Mouse (Mus musculus): ENCODE data around the gene Ttyh2.

The Ttyh2 gene

DNA sequence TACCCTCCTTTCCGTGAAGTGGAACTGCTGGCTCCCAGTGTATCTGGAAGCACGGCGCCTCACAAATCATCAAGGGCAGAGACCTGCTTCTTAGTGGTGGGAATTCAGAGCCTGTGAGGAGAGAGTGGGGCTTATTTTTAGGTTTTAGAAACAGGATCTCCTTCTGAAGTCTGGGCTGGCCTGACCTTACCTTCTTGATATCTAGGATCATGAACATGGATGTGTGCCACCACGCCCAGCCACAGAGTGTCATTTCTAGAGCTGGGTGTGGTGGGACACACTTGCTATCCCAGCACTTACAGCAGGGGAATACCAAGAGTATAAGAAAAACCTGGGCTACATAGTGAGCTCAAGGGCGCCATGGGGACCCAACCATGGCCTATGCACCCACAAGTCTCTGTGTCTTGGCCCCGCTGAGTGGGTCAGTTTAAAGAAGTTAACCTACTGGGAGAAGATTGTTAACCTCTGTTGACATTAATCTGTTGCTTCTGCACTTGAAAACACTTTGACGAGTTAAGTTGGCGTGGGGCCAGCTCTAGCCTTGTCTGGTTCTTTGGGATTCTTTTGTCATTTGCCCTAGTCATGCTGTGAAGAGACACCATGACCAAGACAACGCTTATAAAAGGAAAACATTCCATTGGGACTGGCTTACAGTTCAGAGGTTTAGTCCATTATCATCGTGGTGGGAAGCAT, 7.9 kb downstream of the Ttyh2 start:
- no peak for DNase-seq

DNA sequence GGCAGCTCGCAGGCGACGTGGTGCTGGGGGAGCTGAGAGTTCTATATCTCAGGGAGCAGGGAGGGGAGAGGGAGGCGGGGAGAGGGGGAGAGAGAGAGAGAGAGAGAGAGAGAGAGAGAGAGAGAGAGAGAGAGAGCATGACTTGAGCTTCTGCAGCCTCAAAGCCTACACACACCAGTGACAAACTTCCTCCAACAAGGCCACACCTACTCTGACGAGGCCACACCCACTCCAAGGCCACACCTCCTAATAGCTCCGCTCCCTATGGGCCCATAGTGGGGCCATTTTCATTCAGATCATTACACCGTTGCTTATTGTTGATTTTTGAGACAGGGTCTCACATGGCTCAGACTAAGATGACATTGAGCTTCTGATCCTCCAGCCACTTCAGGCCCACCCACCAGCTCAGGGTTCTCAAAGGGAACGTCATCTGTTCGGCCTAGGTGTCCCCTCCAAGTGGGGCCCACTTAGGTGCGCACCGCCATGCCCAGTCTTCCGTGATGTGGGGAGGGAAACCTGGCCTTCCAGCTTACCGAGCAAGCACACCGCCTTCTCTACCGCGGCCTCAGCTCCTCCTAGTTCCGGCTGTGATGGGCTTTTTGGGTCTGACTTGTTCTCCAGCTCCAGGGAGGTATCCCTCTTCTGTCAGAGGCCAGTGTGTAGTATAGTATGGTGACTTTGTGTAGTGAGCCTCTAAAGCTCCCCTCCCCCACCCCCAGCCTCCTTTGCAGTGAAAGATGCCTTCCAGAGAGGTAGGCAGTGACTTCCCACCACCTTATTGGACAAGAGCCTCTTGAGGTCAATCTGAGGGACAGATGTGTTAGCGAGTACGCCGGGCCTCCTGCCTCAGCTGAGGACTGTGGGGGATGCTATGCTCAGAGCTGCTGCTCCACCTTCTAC, 8.7 kb downstream of the Ttyh2 start:
- DNase-seq, result no peak

DNA sequence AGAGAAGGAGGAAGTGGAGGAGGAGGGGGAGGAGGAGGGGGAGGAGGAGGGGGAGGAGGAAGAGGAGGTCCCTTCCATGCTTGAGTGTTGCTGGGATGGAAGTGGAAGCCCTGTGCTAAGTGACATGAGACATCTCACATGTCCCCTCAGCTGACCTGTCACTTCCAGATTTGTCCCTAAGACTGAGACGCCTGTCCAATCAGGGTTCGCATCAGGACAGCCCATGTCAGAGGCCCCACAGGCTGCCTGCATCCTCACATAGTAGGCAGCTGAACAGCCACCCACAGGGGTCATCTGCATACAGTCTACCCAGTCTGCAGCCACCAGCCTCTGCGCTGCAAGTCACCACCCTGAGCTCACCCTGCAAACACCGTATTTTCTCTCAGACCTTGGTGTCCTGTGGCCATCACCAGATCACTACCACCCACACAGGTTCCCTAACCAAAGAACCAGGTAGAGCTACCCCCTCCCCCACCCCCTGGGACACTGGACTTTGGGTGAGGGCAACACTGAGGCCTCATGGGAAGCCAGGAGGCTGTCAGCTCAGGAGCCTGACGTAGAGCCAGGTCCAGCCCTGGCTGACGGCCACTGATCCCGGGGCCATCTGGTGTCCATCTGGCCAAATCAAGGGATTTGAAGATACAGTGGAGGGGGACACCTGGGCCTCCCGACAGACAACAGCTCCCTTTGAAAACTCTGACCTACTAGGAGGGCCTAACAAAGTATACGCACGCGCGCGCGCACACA, 9.6 kb downstream of the Ttyh2 start:
- DNase-seq, result peak; percentile 66

DNA sequence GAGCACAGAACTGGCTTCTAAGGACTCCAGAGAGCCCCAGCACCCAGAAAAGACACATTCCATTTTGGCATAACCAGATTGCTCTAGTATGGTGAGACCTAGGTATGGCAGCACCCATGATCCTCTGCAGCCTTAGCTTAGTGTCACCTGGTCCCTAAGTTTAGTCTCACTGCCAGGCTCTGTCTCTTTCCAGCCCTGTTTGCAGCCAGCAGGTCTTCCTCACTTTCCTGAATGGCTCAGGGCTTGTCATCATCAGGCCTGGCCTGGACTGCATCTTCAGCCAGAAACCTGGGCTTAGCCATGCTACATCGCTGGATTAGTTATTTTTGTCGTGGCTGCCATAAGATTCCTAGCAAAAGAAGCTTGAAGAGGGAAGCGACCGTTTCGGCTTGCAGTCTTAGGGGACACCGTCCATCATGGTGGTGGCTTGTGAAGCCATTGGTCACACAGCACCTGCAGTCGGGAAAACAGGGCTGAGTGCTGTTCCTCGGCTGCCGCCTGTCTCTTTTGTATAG, 10.4 kb downstream of the Ttyh2 start:
- no peak for DNase-seq

DNA sequence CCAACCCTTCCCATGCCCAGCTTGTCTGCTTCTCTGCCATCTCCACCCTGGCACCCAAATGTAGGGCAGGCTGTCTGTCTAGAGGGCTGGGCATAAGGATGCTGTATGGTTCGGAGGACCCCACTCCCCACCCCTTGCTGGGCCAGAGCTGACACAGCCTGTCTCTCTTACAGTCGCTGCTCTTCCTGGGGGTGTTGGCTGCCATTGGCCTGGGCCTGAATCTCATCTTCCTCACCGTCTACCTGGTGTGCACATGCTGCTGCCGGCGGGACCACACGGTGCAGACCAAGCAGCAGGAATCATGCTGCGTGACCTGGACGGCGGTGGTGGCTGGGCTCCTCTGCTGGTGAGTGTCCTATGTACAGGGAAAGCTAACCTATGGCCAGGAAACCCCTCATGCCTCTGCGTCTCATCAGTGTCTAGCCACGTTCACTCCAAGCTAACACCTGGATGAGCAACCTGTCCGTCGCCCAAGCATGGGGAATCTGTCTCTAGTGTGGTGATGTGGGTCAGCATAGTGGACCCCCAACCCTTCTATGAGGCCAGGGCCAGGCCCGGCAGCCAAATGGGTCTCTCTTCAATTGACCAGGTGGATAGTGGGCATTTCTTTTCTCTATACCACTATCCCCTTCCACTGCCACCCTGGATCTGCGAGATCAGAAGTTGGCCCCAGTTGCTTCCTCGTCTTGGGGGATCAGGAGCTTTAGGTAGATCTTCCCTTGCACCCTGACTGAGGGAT, 11.2 kb downstream of the Ttyh2 start:
- no peak for DNase-seq

DNA sequence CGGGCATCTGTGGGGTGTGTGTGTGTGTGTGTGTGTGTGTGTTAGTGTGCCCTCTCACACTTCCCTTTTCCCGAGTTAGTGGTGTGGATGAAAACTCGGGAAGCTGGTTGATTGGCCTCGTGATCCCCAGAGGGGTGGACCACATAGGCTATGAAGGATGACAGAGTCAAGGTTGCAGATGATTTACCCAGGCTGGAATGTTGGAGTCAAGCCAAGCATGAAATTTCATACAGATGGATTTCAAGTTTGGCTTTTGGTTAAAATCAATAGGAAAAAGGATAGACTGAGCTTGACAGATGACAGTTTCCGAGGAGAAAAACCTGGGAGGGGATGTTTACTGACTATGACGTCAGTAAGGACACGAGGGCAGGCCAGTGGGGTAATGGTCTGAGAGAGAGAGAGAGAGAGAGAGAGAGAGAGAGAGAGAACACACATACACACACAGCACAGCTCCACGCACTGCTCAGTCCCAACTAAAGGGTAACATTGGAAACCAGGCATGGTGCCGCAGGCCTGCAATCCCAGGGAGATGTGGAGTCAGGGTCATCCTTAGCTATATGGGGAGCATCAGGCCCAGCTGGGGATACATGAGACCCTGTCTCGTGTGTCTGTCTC, 12.4 kb downstream of the Ttyh2 start:
- peak; percentile 42 for DNase-seq

DNA sequence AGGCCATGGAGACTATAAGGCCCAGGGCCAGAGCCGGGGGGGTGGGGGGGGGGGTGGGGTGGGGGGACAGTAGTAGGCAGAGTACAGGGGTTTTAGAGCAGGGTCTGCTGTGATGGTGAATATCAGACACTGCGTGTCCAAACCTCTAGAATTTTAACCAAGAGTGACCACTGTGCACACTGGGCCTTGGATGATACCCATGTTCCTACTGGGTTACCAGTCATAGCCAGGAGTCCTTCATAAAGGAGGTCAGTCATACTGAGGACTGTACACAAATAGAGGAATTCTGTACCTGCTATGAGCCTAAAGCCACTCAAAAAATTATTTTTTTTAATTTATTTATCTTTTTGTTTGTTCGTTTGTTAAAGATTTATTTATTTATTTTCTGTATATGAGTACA, 13.5 kb downstream of the Ttyh2 start:
- no peak for DNase-seq

DNA sequence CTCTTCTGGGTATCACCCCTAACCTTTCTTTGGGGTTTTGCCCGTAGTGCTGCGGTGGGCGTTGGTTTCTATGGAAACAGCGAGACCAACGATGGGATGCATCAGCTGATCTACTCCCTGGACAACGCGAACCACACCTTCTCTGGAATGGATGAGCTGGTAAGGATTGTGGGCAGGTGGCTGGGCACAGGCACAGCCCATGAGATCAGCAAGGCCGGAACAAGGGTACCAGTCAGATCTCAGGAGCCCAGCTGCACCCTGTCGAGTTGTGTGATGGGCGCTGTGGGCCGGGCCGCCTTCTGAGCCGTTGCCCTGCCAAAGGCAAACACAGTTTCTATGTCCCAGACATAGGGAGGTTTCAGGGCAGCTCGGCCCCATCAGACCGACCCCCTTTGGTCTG, 15.0 kb downstream of the Ttyh2 start:
- no peak for DNase-seq

DNA sequence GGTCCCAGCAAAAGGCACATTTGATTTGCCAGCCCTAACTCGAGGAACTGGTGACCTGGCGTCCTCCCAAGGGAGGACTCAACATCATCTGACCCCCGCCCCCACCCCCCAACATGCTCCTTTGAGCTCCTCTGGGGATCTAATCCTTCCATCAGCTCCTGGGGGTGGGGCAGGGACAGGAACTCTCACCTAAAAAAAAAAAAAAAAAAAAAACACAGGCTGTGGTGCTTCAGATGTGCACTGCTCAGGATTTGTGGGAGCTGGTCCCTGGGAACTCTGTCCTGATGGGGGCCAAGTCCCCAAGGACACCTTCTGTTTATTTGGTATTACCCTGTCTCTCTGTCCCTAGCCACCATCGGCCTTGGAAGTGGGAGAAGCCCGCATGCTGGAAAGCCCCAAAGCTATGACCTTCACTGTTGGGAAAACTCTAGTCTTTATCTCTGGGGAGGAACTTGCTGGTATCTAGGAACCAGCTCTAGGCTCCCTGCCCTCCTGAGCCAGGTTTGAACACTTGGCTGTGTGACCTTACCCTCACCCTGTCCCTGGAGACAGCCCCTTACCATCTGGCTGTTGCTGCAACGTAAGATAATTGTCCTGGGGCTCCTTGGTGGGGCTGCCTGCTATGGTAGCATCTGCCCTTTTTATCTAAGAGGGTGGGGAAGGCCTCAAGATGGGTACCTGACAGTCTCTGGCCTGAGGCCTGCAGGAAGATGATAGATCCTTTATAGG, 16.4 kb downstream of the Ttyh2 start:
- DNase-seq, result no peak

DNA sequence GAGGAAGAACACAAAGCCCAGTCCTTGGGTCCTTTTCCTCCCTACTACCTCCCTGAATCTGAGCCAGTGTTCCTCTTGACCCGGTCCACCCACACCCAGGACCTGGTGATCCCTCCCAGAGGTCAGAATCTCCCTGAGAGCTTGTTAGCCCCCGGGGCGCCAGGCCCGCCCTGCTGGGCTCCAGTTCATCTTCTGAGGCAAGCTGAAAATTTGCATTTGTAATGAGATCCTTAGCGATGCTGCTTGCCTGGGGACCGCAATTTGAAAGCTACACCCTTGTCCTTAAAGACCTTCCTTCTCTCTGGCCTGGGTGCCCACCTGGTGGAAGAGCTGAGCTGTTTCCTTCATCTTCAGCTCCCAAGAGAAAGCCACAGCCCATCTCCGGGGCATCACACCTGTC, 17.4 kb downstream of the Ttyh2 start:
- DNase-seq, result no peak

DNA sequence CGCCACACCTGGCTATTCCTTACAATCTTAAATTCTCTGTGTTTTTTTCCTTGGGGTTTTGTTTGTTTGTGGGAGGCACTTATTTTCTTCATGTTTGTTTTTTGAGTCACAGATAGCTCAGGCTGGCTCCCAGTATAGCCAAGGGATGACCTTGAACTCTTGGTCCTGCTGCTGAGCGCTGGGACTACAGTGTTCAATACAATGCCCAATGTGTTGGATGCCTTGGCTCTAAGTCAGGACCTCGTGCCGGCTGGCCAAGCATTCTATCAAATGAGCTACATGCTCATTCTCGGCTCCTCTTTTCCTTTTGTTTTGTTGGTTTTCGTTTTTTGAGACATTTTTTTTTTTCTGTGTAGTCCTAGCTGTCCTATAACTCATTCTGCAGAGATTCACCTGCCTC, 18.2 kb downstream of the Ttyh2 start:
- DNase-seq, result no peak

DNA sequence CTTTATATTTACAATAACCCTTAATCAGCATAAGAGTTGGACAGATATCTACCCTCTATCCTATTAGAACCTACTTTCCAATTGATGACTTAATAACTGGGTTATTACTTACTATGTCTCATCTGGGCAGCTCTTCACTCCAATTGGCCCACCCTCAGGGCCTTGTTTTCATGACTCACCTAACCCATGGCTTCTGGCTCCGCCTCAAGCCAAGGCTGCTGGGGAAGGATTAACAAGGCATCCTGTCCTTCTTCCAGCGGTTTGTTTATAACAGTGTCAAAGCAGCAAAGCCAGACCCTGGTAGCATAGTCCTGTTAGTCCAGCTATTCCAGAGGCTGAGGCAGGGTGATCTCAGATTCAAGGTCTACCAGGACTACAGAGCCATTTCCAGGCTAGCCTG, 19.2 kb downstream of the Ttyh2 start:
- DNase-seq, result no peak

DNA sequence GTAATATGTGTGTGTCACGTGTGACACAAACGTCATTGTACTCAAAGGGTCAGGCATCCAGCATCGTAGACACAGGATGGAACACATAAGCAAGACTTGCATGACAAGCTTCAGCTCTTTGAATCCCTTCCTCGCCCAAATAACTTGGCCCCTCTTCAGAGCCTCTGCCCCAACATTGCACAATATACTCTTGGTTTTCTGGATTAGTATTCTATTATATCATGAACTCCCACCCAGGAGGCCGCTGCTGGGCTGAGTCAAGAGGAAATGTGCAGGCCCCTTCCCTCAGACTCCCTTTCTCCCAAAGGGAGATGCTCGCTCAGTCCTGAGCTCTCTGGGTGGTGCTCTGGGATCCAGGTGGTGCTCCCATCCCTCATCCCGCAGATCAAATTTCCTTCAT, 23.3 kb downstream of the Ttyh2 start:
- DNase-seq, result no peak

DNA sequence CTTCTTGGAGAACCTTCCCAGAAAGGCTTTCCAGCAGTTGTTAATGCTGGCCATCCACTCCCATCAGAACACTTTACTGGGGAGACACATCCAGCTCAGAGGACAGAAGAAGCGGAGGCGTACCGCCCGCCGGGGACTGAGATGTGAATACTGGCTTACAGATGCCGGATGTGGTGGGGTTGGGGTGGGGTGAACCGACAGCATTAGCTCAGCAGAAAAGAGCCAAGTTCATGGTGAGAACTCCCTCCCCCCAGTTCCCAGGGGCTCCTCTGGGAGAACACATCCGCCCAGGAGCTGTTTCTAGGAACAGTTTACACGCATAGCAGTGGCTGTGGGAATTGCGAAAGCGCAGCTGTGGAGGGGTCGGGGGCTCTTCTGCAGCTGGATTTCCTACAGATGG, 24.3 kb downstream of the Ttyh2 start:
- peak; percentile 83 for DNase-seq

DNA sequence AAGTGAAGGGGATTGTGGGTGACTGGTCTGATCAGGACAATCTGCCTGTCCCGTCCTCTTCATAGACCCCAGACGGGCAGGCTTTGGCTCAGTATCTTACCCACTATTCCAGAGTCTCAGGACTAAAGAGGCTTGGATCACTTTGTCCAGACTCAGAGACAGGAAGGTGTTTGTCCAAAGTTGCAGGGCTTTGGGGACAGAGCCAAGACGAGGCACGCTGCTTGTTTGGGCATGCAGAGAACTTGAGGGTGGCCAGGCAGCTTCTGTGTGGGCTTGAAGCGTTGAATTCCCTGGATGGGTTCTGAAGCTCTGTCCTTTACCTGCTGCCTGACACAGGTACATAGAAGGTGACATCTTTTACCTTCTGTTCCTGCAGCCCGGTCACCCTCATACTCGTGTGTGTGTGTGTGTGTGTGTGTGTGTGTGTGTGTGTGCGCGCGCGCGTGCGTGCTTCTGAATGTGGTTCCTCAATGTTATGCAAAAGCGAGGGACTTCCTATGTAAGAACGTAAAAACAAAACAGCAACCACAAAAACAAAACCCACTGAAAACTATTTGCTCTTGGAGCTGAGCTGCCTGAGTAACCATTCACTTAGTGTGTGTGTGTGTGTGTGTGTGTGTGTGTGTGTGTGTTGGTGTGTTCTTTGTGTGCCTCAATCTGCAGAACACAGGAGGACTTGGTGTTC, 27.2 kb downstream of the Ttyh2 start:
- DNase-seq, result no peak

DNA sequence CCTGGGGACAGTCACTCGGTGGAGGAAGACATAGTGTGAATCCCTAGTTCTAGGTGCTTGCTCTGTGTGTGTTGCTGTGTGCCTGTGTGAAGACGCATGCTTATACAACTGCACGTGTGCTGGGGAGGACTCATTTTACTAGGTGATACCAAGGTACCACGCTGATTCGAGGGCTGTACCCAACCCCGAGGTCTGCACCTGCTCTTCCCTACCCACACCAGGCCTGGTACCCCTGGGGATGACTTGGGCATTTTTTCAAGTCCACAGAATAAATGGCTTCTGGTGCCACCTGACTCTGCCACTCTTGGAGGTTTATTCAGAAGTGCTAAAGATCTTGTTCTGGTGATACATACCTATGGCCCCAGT, 27.7 kb downstream of the Ttyh2 start:
- DNase-seq, result no peak

DNA sequence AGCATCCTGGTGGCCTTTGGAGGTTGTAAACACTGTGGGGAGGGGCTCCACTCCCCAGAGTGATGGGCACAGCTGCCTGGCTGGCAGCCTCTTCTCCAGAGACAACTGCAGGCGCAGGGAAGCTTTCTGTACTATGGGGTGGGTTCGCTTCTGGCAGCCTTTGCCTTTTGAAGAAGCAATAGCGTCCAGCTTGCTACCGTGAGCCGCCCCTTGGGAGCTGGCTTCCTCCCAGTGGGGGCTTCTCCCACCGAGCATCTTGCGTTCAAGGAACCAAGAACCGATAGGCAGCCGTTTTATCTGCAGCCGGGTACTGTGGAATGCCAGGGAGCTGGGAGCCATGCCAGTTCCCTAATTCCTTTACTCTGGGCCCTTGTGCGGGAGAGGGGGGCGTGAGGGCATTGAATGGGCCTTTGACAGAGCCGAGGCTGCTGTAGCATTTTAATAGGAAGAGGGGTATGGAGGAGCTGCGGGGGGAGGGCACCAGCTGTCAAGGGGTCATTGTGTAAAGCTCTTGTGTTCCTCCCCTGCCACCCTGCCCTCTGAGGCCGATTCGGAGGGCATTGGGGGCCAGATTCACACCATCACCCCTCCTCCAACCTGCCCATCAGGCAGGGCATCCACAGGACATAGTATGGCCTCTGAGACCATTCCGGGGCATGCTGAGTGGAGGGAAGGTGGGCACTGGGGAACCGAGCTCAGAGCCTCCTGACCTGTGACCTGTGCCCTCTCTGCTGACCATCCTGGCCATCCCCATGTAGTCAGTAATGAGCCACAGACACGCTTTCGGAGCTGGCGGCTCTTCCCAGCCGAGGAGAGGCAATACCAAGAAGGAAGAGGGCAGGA, 29.1 kb downstream of the Ttyh2 start:
- DNase-seq, result no peak

DNA sequence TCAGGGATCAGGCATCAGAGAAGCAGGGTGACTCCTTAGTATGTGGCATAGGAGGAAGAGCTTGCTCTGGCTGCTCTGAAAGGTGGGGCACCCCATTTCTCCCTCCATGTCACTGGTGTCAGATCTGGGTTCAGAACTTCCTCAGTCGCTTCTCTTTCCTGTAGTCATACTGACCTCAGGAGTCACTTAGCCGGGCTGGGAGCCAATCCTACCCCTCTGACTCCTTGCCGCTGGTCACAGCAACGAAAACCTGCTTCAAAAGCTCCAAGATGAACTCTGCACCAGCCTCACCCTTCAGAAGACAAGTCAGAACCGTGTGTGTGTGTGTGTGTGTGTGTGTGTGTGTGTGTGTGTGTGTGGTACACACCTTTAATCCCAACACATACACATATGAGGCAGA, 31.1 kb downstream of the Ttyh2 start:
- no peak for DNase-seq

DNA sequence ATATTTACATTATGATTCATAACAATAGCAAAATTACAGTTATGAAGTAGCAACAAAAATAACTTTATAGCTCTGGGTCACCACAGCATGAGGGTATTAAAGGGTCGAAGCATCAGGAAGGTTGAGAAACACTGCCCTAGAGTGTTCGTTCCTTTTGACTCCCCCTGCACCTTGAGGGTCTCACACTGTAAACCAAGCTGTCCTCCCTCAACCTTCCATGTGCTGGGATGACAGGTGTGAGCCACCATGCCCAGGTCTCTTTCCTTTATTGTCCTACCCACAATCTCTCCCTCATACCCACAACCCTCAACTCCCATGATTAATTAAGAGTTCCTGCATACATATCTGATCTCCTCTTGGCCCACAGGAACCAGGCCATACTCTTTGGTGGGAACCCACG, 36.2 kb downstream of the Ttyh2 start:
- DNase-seq, result no peak

DNA sequence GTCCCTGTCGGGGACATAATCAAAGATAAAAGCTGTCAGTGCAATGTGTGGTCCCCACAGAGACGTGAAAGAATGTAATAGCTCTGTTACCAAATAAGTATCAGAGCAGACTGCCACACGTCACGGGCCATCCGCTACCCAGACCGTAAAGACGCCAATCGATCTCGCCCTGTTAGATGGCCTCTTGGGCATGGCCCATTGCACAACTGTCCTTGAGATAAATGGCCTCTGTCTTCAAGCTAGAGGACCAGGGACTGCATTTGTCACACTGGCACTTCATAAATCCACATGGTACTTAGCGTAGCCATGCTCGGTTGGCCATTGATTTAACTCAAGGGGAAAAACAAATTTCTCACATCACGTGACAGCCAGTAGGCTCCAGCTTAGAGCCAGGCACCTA, 36.6 kb downstream of the Ttyh2 start:
- DNase-seq, result no peak

Data from kidney, postnatal 10 days (tissue).